Mouse (Mus musculus): ENCODE results near the gene Dnmbp. TPM values are rescaled to one million over a fixed set of nuclear protein-coding genes. Genes with fewer than 3 reads are reported as not detected.

Dnmbp gene
- polyA plus RNA-seq (2016; fragmentation: Nextera tagmentation; extraction: Ambion mirVana) = 16.6 and 17.1 TPM in 2 replicates

DNA sequence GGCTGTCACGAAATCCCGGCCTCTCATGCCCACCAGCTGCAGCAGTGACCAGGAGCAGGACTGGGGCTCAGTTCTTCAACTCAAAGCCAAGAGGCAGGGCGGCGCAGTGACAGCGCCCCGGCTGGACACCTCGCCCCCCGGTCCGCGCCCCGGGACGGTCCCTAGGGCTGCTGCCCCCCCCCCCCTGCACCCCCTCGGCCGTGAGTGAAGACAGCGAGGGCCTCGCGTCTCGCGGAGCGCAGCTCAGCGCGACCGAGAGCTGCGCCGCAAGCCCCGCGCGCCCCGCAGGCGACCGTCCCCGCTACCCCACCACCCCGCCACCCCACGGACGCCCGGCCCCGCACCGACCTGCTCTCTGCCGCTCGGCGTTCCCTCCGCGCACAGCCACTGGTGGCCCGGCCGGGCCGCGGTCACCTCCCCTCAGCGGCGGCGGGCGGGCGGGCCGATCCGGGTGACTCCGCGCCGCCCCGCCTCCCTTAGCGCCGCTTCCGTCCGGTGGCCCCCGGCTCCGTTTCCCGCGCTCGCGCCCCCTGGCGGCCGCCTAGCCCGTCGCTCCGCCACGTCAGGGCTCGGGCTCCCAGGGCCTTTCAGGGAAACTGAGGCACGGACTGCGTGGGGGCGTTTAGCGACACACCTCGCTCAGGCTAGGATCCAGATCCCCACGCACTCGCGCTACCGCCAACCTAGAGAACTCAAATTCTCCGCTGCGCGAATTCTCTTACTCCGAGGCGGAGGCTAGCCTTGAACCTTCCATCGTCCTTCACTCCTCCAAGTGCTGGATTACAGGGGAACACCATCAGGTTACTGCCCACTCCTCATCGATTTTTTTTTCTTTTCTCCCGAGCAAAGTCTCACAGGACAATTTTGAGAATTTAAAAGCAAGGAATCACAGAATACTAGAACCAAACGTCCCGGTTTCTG, at the start of gene Dnmbp:
Gene Dnmbp (minus strand): TSS at position 423 of the 921 bp plus-strand sequence.
- Histone ChIP-seq H3K9ac (replicated peaks) (peak within 1 kb of the TSS; percentile 81), H3K36me3 (no peaks in the 10 kb centered on the region), H3K4me1 (peaks cover 6% of the 10 kb centered on the region), H3K4me2 (replicated peaks) (peak within 1 kb of the TSS; percentile 82), H3K9me3 (no peaks in the 10 kb centered on the region), H3K4me3 (peak within 1 kb of the TSS; percentile 69), H3K27ac (replicated peaks) (no peak within 1 kb of the TSS), H3K27me3 (0 out of 2 replicates have a peak, but pooled peaks cover 8% of the 10 kb centered on the region)
- peak; percentile 87 for ATAC-seq (ENCODE audit: low FRiP score, low read depth)
- WGBS = 4% methylated on average over 83 of the region's 94 CpGs

DNA sequence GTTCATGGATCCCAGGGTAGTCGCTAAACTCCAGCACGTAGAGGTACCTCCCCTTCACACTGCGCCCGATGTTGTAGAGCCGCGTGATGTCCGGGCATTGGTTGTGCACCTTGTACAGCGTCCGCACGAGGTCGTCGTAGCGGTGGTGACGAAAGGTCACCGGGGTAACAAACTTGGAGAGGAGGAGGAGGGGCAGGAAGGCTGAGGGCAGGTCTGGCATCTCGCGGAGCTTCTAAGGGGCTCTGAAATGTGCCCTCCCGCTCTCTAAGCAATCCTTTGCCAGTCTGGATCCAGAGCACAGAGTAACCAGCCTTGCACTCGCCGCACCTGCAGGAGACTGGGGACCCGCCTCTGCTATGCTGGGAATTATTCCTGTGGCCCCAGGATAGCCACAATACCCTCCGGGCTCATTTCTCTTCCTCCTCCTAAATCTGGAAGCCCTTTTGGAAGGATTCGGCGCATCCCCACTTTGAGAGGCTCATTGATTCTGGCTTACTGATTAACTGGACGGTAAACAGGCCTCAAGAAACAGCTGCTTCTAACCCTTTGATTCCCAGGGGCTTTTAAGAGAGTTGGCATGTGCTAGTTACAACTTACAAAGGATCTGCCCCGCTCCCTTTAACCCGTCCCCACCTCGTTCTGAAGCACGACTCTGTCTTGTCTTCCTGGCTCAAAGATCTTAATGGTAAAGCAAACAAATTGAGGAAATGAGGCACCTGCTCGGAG, 46.2 kb upstream of the Dnmbp start, which contains the start of gene Cpn1:
Gene Cpn1 (minus strand): TSS at position 488 of the 726 bp plus-strand sequence.
- H3K4me2 ChIP-seq (replicated peaks) = peak within 1 kb of the TSS; percentile 42
- ATAC-seq (ENCODE audit: low FRiP score, low read depth) = no peak
- 0 out of 2 replicates have a peak within 1 kb of the TSS, but pooled peaks have one; percentile 2 for H3K4me3 ChIP-seq
- no peaks in the 10 kb centered on the region for H3K36me3 ChIP-seq
- H3K4me1 ChIP-seq = peaks cover 7% of the 10 kb centered on the region; the same call in 1 of the 2 replicates
- no peak within 1 kb of the TSS for H3K9ac ChIP-seq (replicated peaks)
- peaks cover 17% of the 10 kb centered on the region for H3K27me3 ChIP-seq
- no peak within 1 kb of the TSS for H3K27ac ChIP-seq (replicated peaks)
- H3K9me3 ChIP-seq = no peaks in the 10 kb centered on the region
- 15% methylated on average over 30 of the region's 30 CpGs for WGBS

DNA sequence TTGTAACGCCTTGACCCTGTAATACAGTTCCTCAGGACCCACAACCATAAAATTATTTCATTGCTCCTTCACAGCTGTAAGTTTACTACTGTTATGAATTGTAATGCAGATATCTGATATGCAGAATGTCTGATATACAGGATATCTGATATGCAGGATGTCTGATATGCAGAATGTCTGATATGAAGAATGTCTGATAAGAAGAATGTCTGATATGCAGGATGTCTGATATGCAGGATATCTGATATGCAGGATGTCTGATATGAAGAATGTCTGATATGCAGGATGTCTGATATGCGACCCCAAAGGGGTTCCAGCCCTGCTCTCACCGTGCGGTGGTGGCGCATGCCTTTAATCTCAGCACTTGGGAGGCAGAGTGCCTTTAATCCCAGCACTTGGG, 42.0 kb upstream of the Dnmbp start:
- Histone ChIP-seq H3K9me3 (no peaks in the 10 kb centered on the region), H3K4me3 (no peak overlapping the region)
- 93% methylated on average over 5 of the region's 5 CpGs for WGBS

DNA sequence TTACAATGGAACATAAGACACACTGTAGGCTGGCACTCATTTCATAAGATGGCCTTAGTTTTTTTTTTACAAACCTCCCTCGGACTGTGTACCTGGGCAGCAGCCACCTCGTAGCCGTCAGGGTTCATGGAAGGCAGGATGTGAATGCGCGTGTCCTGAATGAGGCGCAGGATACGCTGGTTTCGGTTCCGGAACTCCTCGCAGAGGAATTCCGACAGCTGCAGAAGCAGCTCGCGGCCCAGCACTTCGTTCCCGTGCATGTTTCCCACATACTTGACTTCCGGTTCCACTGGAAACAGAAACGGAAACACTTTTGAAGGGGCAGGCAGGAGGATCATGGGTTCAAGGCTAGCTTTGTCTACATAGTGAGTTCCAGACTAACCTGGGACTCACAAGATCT, 40.7 kb upstream of the Dnmbp start:
- Histone ChIP-seq H3K9ac (replicated peaks) (no peak overlapping the region), H3K4me2 (replicated peaks) (no peak overlapping the region), H3K4me3 (no peak overlapping the region), H3K36me3 (no peaks in the 10 kb centered on the region), H3K27me3 (peaks cover 11% of the 10 kb centered on the region), H3K9me3 (no peaks in the 10 kb centered on the region), H3K4me1 (no peaks in the 10 kb centered on the region), H3K27ac (replicated peaks) (no peak overlapping the region)
- ATAC-seq (ENCODE audit: low FRiP score, low read depth) = no peak
- WGBS = 95% methylated on average over 17 of the region's 17 CpGs

More for the DNA sequence above, 42.0 kb upstream of the Dnmbp start:
- no peak for ATAC-seq (ENCODE audit: low FRiP score, low read depth)
- peaks cover 7% of the 10 kb centered on the region; the same call in 1 of the 2 replicates for H3K4me1 ChIP-seq
- no peak overlapping the region for H3K4me2 ChIP-seq (replicated peaks)
- H3K9ac ChIP-seq (replicated peaks) = no peak overlapping the region
- no peak overlapping the region for H3K27ac ChIP-seq (replicated peaks)
- no peaks in the 10 kb centered on the region for H3K36me3 ChIP-seq
- peaks cover 17% of the 10 kb centered on the region for H3K27me3 ChIP-seq

DNA sequence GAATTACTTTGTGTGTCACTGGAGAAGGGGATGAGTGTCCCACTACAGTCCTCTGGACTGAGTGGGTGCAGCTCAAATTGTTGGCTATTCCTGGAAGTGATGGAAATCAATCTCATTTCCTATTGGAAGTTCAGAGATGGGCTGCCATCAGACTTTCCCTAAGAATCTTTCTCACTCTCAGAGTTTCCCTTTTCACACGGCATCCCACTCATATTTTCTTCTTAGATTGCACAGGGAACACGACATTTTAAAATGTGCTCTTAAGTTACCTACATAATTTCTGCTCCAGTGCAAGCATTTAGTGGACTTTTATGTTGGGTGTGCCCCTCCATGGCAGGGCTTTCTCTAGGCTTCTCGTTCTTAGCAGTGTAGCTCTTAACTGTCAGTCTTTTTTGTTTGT, 37.8 kb upstream of the Dnmbp start:
- no peaks in the 10 kb centered on the region for H3K9me3 ChIP-seq
- H3K4me1 ChIP-seq = no peaks in the 10 kb centered on the region
- 85% methylated on average over 3 of the region's 3 CpGs for WGBS
- no peak overlapping the region for H3K27ac ChIP-seq (replicated peaks)
- no peaks in the 10 kb centered on the region; the same call in 1 of the 2 replicates for H3K27me3 ChIP-seq
- no peaks in the 10 kb centered on the region for H3K36me3 ChIP-seq
- no peak overlapping the region for H3K4me3 ChIP-seq
- no peak overlapping the region for H3K4me2 ChIP-seq (replicated peaks)
- ATAC-seq (ENCODE audit: low FRiP score, low read depth) = no peak
- H3K9ac ChIP-seq (replicated peaks) = no peak overlapping the region

DNA sequence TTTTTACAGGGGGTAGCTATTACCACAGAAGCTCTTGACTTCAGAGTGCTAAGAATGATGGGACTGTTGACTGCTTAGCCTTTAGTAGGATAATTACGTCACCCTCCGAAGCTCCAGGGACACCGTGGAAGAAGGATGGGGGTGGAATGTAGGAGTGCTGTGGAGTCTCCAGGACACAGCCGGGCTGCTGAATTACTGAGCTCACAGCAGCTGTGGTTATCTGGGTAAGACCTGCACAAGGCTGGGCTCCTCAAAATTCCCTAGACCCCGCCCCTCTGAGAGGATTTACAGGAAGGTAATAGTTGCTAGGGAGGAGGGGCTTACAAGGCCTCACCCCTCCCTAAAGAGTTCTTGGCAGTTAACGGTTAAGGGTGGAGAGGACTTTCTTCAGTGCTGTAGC, 36.7 kb upstream of the Dnmbp start:
- Histone ChIP-seq H3K4me2 (replicated peaks) (no peak overlapping the region), H3K9me3 (no peaks in the 10 kb centered on the region), H3K4me1 (no peaks in the 10 kb centered on the region), H3K36me3 (no peaks in the 10 kb centered on the region), H3K4me3 (no peak overlapping the region), H3K27me3 (no peaks in the 10 kb centered on the region; the same call in 1 of the 2 replicates), H3K27ac (replicated peaks) (no peak overlapping the region), H3K9ac (replicated peaks) (no peak overlapping the region)
- ATAC-seq (ENCODE audit: low FRiP score, low read depth) = no peak
- 84% methylated on average over 6 of the region's 6 CpGs for WGBS

DNA sequence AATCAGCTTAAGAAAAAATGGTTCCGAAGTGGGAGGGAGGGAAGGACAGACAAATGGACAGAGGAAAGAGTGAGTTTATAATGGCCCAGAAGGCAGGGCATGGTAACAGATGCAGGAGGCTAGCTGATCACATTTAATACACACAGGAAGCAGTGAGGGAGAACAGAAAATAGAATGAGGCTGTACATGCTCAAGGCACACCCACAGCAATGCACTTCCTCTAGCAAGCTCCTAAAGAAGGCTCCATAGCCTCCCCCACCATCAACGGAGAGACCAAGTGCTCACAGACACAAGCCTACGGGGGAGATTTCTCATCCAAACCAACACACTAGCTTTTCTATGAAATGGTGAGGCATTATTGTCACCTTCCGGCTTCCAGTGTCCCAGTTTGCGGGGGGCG, 34.2 kb upstream of the Dnmbp start:
- 88% methylated on average over 6 of the region's 6 CpGs for WGBS
- H3K4me1 ChIP-seq = no peaks in the 10 kb centered on the region
- no peak overlapping the region for H3K9ac ChIP-seq (replicated peaks)
- no peak overlapping the region for H3K27ac ChIP-seq (replicated peaks)
- no peaks in the 10 kb centered on the region for H3K36me3 ChIP-seq
- H3K4me2 ChIP-seq (replicated peaks) = no peak overlapping the region
- no peak for ATAC-seq (ENCODE audit: low FRiP score, low read depth)
- no peaks in the 10 kb centered on the region for H3K9me3 ChIP-seq
- no peak overlapping the region for H3K4me3 ChIP-seq
- H3K27me3 ChIP-seq = no peaks in the 10 kb centered on the region; the same call in 1 of the 2 replicates

DNA sequence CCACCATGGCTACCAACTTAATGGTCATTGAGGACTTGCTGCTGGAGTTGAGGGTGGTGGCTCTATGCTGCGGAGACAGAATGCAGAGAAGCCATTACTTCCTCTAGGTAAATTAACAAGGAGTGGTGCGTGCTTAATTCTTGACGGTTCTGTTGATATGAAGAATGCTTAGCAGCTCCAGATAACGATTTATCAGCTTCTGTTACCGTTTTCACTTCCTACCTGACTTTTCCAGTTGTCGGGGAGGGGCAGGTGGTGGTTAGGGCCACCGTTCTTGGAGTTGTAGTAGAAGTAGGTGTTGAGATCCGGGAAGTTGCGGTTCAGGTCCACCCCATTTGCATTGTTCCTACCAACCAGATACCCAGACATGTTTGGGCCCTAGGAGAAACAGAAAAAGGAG, 33.7 kb upstream of the Dnmbp start:
- 91% methylated on average over 9 of the region's 9 CpGs for WGBS
- Histone ChIP-seq H3K9ac (replicated peaks) (no peak overlapping the region), H3K27me3 (no peaks in the 10 kb centered on the region; the same call in 1 of the 2 replicates), H3K27ac (replicated peaks) (no peak overlapping the region), H3K4me1 (no peaks in the 10 kb centered on the region), H3K36me3 (no peaks in the 10 kb centered on the region), H3K9me3 (no peaks in the 10 kb centered on the region), H3K4me2 (replicated peaks) (no peak overlapping the region), H3K4me3 (no peak overlapping the region)
- ATAC-seq (ENCODE audit: low FRiP score, low read depth) = no peak

DNA sequence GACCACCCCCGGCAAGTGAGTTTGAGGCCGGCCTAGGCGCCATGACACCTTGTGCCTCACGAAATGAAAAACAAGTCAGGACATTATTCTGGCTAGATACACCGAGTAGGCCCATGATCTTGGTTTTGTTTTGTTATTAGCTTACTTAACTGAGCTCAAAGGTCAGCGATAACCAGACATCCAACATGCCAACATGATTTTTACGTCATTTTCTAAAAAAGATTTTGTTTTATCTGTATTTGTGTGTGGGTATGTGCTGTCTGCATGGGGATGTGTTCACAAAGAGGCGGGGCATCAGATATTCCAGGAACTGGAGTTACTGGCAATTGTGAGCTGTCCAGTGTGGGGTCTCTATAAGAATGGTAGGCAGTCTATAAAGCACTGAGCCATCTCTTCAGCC, 32.1 kb upstream of the Dnmbp start:
- ATAC-seq (ENCODE audit: low FRiP score, low read depth) = no peak
- Histone ChIP-seq H3K4me3 (no peak overlapping the region), H3K27ac (replicated peaks) (no peak overlapping the region), H3K9ac (replicated peaks) (no peak overlapping the region), H3K4me1 (0 out of 2 replicates have a peak, but pooled peaks cover 4% of the 10 kb centered on the region), H3K4me2 (replicated peaks) (no peak overlapping the region), H3K36me3 (no peaks in the 10 kb centered on the region), H3K27me3 (no peaks in the 10 kb centered on the region; the same call in 1 of the 2 replicates), H3K9me3 (no peaks in the 10 kb centered on the region)
- 92% methylated on average over 8 of the region's 8 CpGs for WGBS

DNA sequence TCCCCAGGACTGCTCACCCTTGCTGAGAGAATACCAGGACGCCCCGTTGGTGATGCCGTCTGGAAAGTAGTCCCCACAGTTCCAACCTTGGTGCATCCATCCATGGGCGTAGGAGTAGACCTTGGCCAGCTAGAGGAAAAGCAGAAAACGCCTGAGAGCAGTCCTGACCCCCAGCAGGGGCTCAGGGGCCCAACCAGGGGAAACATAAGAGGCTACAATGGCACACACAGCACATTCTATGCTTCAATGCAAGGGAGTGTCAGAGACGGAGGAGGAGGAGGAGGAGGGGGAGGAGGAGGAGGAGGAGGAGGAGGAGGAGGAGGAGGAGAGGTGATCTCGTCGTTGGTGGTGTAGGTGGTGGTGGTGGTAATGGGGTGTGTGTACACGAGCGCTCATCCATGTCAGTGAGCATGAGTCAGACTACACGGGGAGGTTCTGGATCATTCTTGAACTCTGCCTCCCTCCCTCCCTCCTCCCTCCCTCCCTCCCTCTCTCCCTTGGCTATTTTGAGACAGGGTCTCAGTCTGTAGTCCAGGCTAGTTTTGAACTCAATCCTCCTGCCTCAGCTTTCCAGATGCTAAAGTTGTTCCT, 28.5 kb upstream of the Dnmbp start:
- H3K9me3 ChIP-seq = no peaks in the 10 kb centered on the region
- no peak overlapping the region for H3K4me2 ChIP-seq (replicated peaks)
- no peak overlapping the region for H3K9ac ChIP-seq (replicated peaks)
- peaks cover 18% of the 10 kb centered on the region for H3K27me3 ChIP-seq
- H3K4me3 ChIP-seq = no peak overlapping the region
- ATAC-seq (ENCODE audit: low FRiP score, low read depth) = no peak
- H3K27ac ChIP-seq (replicated peaks) = no peak overlapping the region
- WGBS = 50% methylated on average over 8 of the region's 11 CpGs
- H3K4me1 ChIP-seq = 0 out of 2 replicates have a peak, but pooled peaks cover 4% of the 10 kb centered on the region
- no peaks in the 10 kb centered on the region for H3K36me3 ChIP-seq

DNA sequence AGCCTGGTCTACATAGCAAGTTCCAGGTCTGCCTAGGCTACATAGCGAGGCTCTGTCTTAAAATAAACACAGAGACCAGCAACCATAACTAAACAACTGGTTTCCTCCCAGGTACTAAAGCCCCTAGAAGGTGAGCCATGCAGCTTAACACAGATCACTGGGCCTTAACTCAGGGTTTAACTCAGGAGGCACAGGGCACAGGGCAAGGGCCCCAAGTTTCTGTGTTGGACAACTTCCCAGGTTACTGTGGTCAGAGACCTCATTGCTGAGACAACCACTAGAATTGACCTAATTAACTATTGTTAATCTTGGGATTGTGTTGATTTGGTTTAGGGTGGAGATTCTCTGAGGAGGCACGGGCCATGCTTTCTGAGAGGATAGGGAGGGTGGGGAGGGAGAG, 26.5 kb upstream of the Dnmbp start:
- Histone ChIP-seq H3K36me3 (no peaks in the 10 kb centered on the region), H3K9ac (replicated peaks) (no peak overlapping the region), H3K4me3 (no peak overlapping the region), H3K4me1 (0 out of 2 replicates have a peak, but pooled peaks cover 4% of the 10 kb centered on the region), H3K27me3 (peaks cover 26% of the 10 kb centered on the region), H3K9me3 (no peaks in the 10 kb centered on the region), H3K4me2 (replicated peaks) (no peak overlapping the region), H3K27ac (replicated peaks) (no peak overlapping the region)
- WGBS = 79% methylated on average over 2 of the region's 2 CpGs
- ATAC-seq (ENCODE audit: low FRiP score, low read depth) = no peak

All from midbrain, embryonic 12.5 days (tissue).